Mouse (Mus musculus) heart, postnatal 25 days (tissue): ENCODE measurements around the gene Gm853. TPM values are rescaled to one million over a fixed set of nuclear protein-coding genes. Genes with fewer than 3 reads are reported as not detected.
A peak's percentile ranks its signal among the peaks of the same experiment; 100 is the strongest.
"Not testable (repeated sequence)": the region's sequence is repeated elsewhere in the genome, so short reads cannot be mapped to it uniquely, and the experiment has no call there.

Experiments
- DNase-seq: peaks from one replicate; pipeline ENCODE4 v3.0.0; 2022; ENCODE audit warnings: low spot score
- intact Hi-C: fragments of 180-260 bp; cut with DNase I; formaldehyde crosslinking; loops from one replicate; pipeline ENCODE4 v1.15.1; 2025
- total RNA-seq, 2 experiments: library from RNA; stranded (reverse); gene quantifications; 2 replicates each; pipeline ENCODE4 v1.2.3; 2021

The Gm853 gene
- not detected for total RNA-seq

DNA sequence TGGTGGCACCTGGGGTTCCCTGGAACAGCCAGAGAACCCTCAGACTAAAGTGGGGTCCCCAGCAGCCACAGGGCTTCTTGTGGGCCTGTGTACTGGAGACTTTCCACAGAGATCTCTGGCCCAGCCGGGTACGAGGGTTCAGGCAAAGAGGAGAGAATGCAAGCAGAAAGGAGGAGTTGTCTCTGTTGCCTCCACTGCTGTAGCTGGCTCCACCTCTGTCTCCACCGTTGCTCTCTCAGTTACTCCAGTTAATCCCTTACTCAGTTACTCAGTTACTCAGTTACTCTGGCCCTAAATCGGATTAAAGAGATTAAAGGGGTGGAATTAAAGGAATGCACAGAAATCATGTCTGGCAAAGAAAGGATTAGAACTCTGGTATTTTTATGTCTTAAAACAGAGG, at the start of gene Gm853:
Gene Gm853 (minus strand): TSS at position 223 of the 400 bp plus-strand sequence.
- DNase-seq: no peak
- intact Hi-C loops: no loop called here

DNA sequence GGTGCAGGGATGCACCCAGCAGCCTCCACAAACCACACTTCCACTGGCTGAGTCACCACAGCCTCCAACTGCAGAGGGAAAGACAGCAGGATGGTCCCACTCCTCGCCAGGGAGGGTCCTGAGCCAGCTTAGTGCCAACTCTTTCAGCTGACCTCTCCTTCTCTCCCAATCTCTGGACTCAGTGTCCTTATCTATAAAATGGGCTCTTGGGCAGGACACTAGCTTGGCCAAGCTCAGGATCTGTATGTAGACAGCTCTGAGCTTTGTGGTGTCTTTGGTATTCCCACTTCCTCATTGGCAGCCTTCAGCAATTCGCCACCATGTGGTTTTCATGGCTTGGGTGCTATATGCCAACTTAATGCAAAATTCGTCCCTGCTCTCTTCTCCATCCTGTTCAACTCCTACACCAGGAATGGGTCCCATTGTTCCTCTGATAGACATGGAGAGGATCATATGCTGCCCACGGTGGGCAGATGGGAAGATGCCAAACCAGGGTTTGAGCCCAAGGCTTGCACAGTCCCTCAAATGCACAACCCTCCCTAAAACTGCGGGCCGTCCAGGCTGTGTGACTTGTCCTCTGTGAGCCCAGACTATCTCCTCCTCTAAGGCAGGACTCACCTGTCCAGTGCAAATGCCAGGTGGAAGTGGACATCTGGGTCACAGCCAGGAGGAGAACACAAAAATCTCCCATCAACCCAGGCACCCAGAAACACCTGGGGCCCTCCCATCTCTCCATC, 48.6 kb upstream of the Gm853 start:
- intact Hi-C loops: no loop called here
- DNase-seq: no peak

DNA sequence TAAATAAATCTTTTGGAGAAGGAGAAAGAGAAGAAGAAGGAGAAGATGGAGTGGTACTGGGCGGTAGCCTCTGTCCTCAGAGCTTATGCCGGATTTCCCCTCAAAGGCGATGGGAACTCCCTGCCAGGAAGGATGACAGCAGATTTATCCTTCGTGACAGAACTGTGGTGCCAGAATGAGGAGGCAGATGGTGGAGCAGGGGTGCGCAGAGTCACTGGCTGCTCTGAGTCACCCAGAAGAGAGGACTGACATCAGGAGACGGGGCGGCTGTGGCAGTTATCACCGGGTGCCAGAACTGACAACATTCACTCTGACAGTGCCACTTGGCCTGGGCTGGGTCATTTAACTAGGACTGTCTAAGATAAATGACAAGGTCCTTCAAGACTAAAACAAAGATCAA, 47.9 kb upstream of the Gm853 start:
- intact Hi-C loops: no loop called here
- DNase-seq: no peak

DNA sequence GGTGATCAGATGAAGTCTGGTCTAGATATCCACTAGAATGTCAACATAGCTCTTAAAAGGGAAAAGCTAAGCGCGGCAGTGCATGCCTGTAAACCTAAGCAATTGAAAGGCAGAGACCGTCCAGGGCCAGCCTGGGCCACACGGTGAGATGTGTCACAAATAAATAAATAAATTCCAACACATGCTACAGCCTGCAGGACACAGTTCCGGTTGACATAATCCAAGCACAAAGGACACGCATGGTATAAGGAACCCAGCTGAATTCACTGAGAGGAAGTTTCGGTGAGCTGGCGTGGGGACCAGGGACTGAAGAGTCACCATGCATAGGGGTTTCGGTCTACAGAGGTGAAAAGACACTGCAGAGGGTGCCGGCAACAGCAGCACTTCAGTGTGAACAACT, 46.5 kb upstream of the Gm853 start:
- intact Hi-C loops: no loop called here
- DNase-seq: no peak

DNA sequence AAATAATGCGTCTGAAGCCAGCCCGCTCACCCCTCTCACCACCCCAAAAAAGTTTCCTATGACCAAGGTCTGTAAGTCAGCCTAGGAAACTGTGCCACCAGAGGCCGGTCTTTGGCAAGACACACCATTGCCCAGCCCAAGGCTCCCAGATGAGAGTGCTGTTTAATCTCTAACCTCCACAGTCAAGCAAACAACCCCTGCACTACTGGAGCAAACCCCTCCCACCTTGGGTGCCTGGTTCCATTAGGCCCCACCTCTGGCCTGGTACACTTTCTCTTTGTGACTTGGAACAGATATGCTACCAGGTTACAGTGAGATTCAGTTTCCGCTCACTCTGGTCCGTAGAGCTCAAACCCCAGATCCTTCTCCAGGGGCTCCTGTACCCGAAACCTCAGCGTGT, 44.9 kb upstream of the Gm853 start:
- no peak for DNase-seq
- intact Hi-C loops: no loop called here

DNA sequence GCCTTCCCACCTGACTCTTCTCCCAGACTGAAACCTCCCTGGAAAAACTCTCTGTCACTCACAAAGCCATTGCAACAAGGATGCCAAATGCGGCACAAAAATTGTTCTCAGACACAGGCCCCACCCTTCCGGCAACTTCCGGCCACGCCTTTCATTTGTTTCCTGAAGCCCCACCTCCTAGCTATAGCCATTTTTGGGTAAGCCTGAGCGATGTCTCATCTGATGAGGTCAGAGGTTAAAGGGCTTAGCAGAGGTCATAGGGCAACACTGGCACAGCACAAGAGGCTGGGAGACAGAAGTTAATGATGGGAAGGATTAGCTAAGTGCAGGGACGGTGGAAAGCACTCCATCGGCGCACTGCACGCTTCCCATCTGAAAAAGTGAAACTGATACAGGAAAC, 44.4 kb upstream of the Gm853 start:
- DNase-seq: no peak
- intact Hi-C loops: no loop called here

DNA sequence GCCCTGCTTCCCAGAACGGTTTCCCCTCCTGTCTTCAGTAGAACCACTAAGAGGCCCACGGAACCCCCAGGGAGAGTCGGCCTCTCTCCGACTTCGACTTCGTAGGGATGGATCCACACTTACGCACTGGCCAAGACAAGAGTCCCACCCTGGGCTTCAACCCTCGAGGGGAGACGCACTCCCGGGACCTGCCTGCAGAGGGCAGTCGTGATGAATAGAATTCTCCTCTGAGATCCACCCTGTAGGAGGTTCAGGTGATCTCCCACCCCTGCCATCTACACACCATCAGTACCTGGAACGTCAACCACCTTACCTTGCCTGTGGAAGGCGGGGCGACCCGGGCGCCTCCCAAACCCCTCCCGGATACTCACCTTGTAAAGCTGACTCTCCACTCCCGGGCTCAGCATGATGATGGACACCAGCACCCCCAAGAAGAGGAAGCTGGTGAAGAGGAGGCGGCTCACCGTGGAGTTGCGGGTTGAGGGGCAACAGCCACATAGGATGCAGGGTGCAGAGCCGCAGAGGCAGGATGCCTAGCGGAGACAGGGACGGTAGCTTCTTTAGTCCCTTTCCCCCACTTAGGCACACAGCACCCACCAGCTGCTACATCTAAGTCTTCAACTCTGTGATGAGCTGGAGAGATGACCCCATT, 42.6 kb upstream of the Gm853 start:
- DNase-seq: no peak
- intact Hi-C loops: loop anchor here (1.0 kb wide), 1 partner anchor 27 kb away; no protein-coding TSS in a partner anchor

DNA sequence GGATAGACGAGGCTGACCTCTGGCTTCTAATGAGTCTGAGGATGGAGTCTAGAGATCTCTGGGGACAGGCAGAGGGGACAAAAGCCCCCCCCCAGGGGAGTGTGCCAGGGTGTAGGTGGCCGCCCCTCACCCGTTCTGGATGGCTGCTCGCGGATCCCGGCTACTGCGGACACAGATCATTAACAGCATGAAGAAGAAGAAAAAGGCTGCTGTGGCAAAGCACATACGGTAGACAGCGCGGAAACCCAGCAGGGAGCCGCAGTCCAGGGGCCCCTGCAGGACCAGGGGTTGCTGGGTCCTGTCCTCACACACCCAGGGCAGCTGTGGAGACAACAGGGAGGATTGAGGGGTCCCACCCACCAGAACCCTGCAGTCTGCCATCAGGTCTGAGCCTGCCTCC, 41.9 kb upstream of the Gm853 start:
- intact Hi-C loops: loop anchor here (1.0 kb wide), 1 partner anchor 28 kb away; no protein-coding TSS in a partner anchor
- DNase-seq: no peak

DNA sequence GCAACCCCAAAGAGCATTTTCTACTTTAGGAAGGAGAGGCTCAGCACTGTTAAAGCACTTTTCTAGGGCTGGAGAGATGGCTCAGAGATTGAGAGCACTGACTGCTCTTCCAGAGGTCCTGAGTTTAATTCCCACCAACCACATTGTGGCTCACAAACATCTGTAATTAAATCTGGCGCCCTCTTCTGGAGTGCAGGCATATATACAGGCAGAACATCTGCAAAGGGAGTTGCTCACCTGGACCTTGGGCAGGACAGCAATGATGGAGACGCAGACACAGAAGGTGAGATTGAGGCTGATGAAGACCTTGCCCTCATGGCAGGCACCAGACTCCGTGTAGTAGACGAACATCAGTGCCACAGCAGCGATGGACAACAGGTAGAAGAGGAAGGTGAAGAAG, 38.2 kb upstream of the Gm853 start:
- intact Hi-C loops: no loop called here
- DNase-seq: no peak

DNA sequence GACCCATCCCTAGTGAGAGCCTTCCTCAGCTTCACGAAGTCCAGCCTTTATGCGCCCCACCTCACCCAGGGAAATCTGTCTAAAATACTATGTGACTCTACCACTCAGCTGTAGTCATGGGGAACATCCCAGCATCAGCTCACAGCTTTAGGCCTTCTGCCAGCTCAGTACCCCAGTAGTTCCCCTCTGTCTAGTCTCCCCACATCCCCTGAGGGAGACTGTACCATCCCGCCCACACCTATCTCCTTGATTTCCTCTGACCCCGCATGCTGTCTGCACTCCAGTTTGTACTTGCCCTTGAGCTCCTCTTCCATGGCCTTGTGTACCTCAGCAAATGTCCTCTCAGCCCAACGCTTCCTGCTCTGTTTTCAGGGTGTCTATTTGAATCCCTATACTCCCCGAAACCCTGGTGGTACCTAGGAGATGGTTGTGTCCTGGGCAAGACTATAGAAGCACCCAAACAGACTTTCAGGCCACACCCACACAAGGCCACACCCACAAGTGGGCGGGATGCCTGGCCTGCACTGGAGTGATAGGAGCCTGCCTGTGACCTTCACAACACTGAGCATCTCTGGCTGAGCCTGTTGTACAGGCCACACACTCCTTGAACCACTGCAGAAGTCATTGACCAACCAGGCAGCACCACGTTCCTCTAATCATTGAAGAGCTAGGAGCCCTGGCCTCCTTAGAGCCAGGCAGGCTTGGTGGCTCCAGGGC, 30.4 kb upstream of the Gm853 start:
- intact Hi-C loops: no loop called here

DNA sequence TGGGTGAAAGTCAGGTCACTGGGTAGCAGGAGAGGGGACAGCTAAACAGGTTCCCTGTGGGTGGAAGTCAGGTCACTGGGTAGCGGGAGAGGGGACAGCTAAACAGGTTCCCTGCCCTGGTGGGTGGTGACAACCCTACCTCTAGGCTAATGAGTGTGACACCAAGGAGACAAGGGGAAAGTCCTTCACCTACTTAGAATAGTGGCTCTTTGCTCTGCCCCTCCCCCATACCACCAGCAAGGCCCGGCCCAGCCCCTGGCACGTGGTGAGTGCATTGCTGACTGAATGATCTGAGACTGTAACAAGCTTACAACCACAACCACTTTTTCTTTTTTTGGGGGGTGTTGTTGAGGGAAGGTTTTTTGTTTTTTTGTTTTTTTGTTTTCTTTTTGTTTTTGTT, 29.6 kb upstream of the Gm853 start:
- intact Hi-C loops: no loop called here

More for the DNA sequence above, 30.4 kb upstream of the Gm853 start:
- no peak for DNase-seq

DNA sequence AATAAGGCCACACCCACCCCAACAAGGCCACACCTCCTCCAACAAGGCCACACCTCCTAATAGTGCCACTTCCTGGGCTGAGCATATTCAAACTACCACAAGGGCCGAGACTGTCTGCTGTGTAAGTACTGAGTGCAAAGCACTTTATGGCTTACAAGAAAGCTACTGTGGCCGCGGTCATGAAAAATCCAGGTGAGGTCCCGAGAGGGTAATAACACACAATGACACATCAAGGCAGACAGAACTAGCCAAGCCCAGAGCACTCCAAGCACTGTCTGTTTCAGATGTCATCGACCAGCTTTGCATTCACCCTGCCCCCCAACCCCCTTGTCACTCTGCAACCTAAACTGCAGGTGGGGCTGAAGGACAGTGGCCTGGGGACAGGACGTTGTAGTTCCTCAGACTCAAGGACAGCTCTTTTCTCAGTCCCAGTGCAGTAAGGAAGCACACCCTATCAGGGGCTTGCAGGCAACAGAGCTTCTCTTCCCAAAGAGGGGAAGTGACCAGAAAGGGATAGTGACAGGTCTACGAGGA, 29.0 kb upstream of the Gm853 start:
- DNase-seq: no peak
- intact Hi-C loops: no loop called here

More for the DNA sequence above, 29.6 kb upstream of the Gm853 start:
- DNase-seq: no peak

DNA sequence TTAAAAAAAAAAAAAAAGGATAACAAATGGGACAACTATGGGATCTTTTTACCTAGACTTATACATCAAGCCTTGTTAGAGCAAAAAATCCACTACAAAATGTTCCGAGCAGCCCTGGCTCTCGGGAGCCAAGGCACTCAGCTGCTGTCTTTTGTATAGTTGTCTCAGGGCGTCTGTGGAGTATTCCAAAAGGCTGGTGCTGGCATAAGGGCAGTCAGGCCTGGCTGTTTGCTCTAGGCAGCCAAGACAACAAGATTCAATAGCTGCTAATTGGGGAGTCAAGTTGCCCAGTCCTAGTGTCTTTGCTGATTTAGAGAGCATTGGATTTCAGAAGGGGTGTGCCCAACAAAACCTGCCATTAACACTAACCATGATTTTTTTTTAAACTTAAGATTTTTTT, 26.4 kb upstream of the Gm853 start:
- DNase-seq: no peak
- intact Hi-C loops: loop anchor here (5.0 kb wide), 1 partner anchor 111 kb away; the partner anchor contains the start of gene Hcrtr1

DNA sequence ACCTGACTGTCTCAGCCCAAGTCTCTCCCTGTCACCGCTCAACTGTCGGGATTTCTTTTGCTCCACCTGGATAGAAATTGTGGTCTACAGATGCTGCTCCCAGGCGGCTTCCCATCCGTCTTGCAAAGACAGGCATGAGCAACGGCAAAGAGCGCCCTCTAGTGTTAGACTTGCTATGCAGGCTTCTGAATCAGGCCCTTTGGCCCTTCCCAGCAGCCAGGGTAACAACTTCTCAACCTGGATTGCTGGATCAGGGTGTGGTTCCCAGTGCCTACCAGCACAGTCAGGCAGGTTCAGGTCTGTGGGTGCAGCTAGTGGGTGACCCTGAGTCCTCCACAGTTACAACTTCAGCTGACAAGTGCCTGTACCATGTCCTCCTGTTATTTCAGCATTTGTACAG, 23.9 kb upstream of the Gm853 start:
- intact Hi-C loops: loop anchor here (1.0 to 5.0 kb wide), 2 partner anchors 47 to 109 kb away; partner anchors contain the start of gene Hcrtr1
- peak; percentile 15 for DNase-seq

DNA sequence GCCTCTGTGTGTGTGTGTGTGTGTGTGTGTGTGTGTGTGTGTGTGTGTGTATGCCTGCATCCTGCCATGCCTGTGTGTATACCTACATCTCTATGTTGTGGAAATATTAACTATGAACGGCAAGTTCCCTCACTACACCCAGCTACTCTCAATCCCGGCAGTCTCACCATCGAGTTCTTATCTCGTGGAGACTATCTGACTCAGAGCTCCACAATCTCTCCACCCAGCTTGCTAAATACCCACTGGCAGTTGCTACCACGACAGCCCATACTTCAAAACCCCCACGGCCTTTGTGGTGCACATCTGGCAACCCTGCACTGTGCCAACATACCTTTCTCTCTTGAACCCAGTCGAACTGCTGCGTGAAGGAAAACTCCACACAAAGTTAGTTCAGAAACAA, 22.5 kb upstream of the Gm853 start:
- no peak for DNase-seq
- intact Hi-C loops: loop anchor here (5.0 kb wide), 1 partner anchor 107 kb away; the partner anchor contains the start of gene Hcrtr1

DNA sequence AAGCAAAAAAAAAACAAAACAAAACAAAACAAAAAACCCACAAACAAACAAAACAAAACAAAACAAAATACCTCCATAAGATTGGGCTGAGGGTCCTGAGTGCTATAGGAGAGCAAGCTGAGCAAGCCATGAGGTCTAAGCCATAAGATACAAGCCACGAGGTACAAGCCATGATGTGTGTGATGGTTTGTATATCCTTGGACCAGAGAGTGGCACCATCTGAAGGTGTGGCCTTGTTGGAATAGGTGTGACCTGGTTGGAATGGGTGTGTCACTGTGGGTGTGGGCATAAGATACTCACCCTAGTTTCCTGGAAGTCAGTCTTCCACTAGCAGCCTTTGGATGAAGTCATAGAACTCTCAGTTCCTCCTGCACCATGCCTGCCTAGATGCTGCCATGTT, 21.4 kb upstream of the Gm853 start:
- DNase-seq, intact Hi-C loops: not testable (repeated sequence)

DNA sequence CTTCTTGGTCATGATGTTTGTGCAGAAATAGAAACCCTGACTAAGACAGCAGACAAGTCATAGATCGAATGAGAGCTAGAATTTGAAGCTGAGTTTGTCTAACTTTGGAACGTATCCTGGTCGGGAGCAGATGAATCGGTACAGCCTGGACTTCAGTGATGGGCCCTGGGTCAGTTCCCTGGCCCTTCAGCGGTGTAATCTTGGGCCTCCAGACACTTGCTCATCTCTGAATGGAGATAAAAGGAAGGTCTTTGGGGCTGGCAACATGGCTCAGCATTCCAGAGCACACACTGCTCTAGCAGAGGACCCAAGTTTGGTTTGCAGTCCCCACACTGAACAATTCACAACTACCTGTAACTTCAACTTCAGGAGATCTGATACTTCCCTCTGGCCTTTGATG, 20.8 kb upstream of the Gm853 start:
- no peak for DNase-seq
- intact Hi-C loops: no loop called here

DNA sequence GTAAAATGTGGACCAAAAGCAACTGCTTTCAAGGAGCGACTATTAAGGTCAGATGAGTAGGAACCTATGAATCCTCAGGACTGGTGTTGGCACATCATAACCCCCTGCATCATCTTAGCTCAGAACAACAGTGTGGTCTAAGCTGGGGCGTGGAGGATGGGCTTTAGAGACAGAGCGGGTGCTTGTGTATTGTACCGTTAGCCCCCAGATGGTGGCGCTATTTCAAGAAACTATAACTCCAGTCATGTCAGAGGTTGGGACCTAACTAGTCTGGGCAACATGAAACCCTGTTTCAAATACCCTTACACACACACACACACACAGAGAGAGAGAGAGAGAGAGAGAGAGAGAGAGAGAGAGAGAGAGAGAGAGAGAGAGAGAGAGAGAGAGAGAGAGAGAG, 18.5 kb upstream of the Gm853 start:
- intact Hi-C loops: no loop called here

DNA sequence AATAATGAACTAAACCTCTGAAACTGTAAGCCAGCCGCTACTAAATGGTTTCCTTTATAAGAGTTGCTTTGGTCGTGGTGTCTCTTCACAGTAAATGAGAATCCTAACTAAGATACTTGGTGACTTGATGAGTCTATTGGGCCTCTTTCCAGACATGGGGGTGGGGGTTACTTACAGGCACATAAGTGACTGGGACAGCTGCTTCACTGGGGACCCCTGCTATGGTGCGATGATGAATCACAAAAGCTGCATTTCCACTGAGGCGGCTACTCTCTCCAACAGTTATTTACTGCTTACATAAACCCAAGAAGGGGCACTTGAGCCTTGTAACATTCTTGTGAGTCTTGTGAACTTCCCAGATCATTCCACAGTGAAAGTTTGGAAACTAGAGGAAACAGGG, 15.4 kb upstream of the Gm853 start:
- DNase-seq: no peak
- intact Hi-C loops: no loop called here

More for the DNA sequence above, 18.5 kb upstream of the Gm853 start:
- no peak for DNase-seq

DNA sequence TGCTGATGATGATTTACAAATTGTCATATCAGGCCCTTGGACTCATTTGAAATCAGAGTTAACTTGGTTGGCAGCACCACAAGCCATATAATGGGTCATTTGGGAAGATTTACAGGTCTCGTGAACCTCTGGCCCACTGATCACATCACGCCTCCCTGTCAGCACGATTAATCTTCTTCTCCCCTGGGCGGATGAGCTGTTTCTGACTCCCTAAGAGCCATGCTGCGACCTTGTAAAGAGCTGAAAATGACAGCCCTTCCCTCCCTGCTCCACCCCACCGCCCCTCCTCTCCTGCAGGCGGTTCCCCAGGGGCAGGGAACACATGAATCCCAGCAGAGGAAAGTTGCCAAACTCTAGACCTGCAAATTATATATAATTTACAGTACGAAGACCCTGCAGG, 14.2 kb upstream of the Gm853 start:
- intact Hi-C loops: no loop called here
- DNase-seq: no peak

DNA sequence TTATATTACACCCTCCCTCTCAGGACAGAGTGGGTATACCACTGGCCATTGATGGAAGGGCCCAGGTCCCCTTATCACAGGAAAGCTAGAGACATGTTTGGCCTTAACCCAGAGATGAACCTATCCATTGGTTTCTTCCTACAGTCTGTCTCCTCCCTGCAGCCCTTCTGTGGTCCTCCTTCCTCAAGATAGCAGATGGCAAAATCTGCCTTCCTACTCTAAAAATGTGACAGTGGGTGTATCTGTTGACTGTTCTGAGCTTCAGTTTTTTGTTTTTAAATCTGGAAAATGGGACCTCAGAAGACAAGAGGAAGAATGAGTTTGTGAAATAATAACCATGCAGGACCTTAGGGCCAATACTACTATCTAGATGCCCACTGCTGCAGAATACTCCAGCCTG, 1.9 kb upstream of the Gm853 start:
- DNase-seq: no peak
- intact Hi-C loops: no loop called here
